Mouse (Mus musculus): ENCODE results near the gene Olfr71. TPM values are rescaled to one million over a fixed set of nuclear protein-coding genes. Genes with fewer than 3 reads are reported as not detected.

The Olfr71 gene
- polyA plus RNA-seq, 1 experiment from 2014 or later, result not detected

- Histone ChIP-seq H3K4me1 (ENCODE audit: control insufficient read depth, insufficient read depth, low read length) (peaks cover 3% of the 10 kb centered on the region; the same call in 1 of the 2 replicates), H3K9me3 (replicated peaks; ENCODE audit: control insufficient read depth, low read length) (no peaks in the 10 kb centered on the region), H3K27ac (ENCODE audit: low read depth, low read length) (peak within 1 kb of the TSS; percentile 80), H3K4me3 (ENCODE audit: low read depth, low read length) (peak within 1 kb of the TSS; percentile 87), H3K4me2 (peak within 1 kb of the TSS; percentile 89), H3K27me3 (ENCODE audit: control insufficient read depth, insufficient read depth, low read length) (peaks cover 8% of the 10 kb centered on the region), H3K36me3 (ENCODE audit: control insufficient read depth, insufficient read depth, low read length) (no peaks in the 10 kb centered on the region), H3K9ac (ENCODE audit: low read depth, low read length) (peak within 1 kb of the TSS; percentile 87)
- peak; percentile 93 for ATAC-seq (replicated peaks; ENCODE audit: insufficient number of reproducible peaks, low FRiP score, low TSS enrichment)
- WGBS (ENCODE audit: insufficient replicate concordance), result 2% methylated on average over 34 of the region's 34 CpGs
These were observed 53.5 kb downstream of the Olfr71 start, which contains the start of gene Hint2 for GRCm38 (mm10) chr4:43656339-43657109. Gene Hint2 (minus strand): TSS chr4:43656466.

- Histone ChIP-seq H3K9me3 (replicated peaks; ENCODE audit: control insufficient read depth, low read length) (no peaks in the 10 kb centered on the region), H3K27ac (ENCODE audit: low read depth, low read length) (peak overlapping the region; percentile 80), H3K9ac (ENCODE audit: low read depth, low read length) (peak overlapping the region; percentile 87), H3K4me2 (peak overlapping the region; percentile 89), H3K36me3 (ENCODE audit: control insufficient read depth, insufficient read depth, low read length) (no peaks in the 10 kb centered on the region), H3K4me1 (ENCODE audit: control insufficient read depth, insufficient read depth, low read length) (peaks cover 3% of the 10 kb centered on the region; the same call in 1 of the 2 replicates), H3K4me3 (ENCODE audit: low read depth, low read length) (peak overlapping the region; percentile 87), H3K27me3 (ENCODE audit: control insufficient read depth, insufficient read depth, low read length) (peaks cover 5% of the 10 kb centered on the region)
- WGBS (ENCODE audit: insufficient replicate concordance), result 8% methylated on average over 34 of the region's 34 CpGs
- peak; percentile 37 for ATAC-seq (replicated peaks; ENCODE audit: insufficient number of reproducible peaks, low FRiP score, low TSS enrichment)
These were observed 54.3 kb downstream of the Olfr71 start for GRCm38 (mm10) chr4:43655656-43656338.

Other genes with a start within 250 kb of the Olfr71 start
- gene Sit1, start 226.5 kb downstream of the Olfr71 start, polyA plus RNA-seq (2014; fragmentation: Nextera tagmentation; extraction: Ambion mirVana), result not detected in 2 replicates
- 73.6 and 75.8 TPM in 2 replicates for gene Ccdc107, start 217.4 kb downstream of the Olfr71 start, polyA plus RNA-seq (2014; fragmentation: Nextera tagmentation; extraction: Ambion mirVana)
- 34.2 and 35.7 TPM in 2 replicates for gene Arhgef39, start 210.6 kb downstream of the Olfr71 start, polyA plus RNA-seq (2014; fragmentation: Nextera tagmentation; extraction: Ambion mirVana)
- 1.7 and 3.2 TPM in 2 replicates for gene Car9, start 203.3 kb downstream of the Olfr71 start, polyA plus RNA-seq (2014; fragmentation: Nextera tagmentation; extraction: Ambion mirVana)
- 155 and 162 TPM in 2 replicates for gene Tpm2, start 186.5 kb downstream of the Olfr71 start, polyA plus RNA-seq (2014; fragmentation: Nextera tagmentation; extraction: Ambion mirVana)
- 59.7 and 77.1 TPM in 2 replicates for gene Creb3, start 147.9 kb downstream of the Olfr71 start, polyA plus RNA-seq (2014; fragmentation: Nextera tagmentation; extraction: Ambion mirVana)
- 74.2 and 86.2 TPM in 2 replicates for gene Tln1, start 147.6 kb downstream of the Olfr71 start, polyA plus RNA-seq (2014; fragmentation: Nextera tagmentation; extraction: Ambion mirVana)
- 20.1 and 32.5 TPM in 2 replicates for gene Rgp1, start 131.5 kb downstream of the Olfr71 start, polyA plus RNA-seq (2014; fragmentation: Nextera tagmentation; extraction: Ambion mirVana)
- 14.3 and 18.4 TPM in 2 replicates for gene Gba2, start 131.4 kb downstream of the Olfr71 start, polyA plus RNA-seq (2014; fragmentation: Nextera tagmentation; extraction: Ambion mirVana)
- not detected in 2 replicates for gene Msmp, start 125.8 kb downstream of the Olfr71 start, polyA plus RNA-seq (2014; fragmentation: Nextera tagmentation; extraction: Ambion mirVana)
- gene Npr2, start 78.3 kb downstream of the Olfr71 start, polyA plus RNA-seq (2014; fragmentation: Nextera tagmentation; extraction: Ambion mirVana), result 7.2 and 7.8 TPM in 2 replicates
- gene Spag8, start 56.7 kb downstream of the Olfr71 start, polyA plus RNA-seq (2014; fragmentation: Nextera tagmentation; extraction: Ambion mirVana), result 0.29 and 0.38 TPM in 2 replicates
- gene Hint2, start 53.8 kb downstream of the Olfr71 start, polyA plus RNA-seq (2014; fragmentation: Nextera tagmentation; extraction: Ambion mirVana), result 128 and 131 TPM in 2 replicates
- 2.7 and 3.3 TPM in 2 replicates for gene Tmem8b, start 41.3 kb downstream of the Olfr71 start, polyA plus RNA-seq (2014; fragmentation: Nextera tagmentation; extraction: Ambion mirVana)
- 3.4 and 3.9 TPM in 2 replicates for gene Fam221b, start 41.1 kb downstream of the Olfr71 start, polyA plus RNA-seq (2014; fragmentation: Nextera tagmentation; extraction: Ambion mirVana)
- gene Olfr70, start 9.4 kb downstream of the Olfr71 start, polyA plus RNA-seq (2014; fragmentation: Nextera tagmentation; extraction: Ambion mirVana), result not detected in 2 replicates
- gene Hrct1, start 16.9 kb upstream of the Olfr71 start, polyA plus RNA-seq (2014; fragmentation: Nextera tagmentation; extraction: Ambion mirVana), result 0.59 and 0.99 TPM in 2 replicates
- 0.16 and 0.24 TPM in 2 replicates for gene Spaar, start 19.8 kb upstream of the Olfr71 start, polyA plus RNA-seq (2014; fragmentation: Nextera tagmentation; extraction: Ambion mirVana)
- not detected in 2 replicates for gene Olfr159, start 60.8 kb upstream of the Olfr71 start, polyA plus RNA-seq (2014; fragmentation: Nextera tagmentation; extraction: Ambion mirVana)
- gene Olfr156, start 113.6 kb upstream of the Olfr71 start, polyA plus RNA-seq (2014; fragmentation: Nextera tagmentation; extraction: Ambion mirVana), result not detected in 2 replicates
- 0.03 TPM in 2 replicates for gene Olfr157, start 129.9 kb upstream of the Olfr71 start, polyA plus RNA-seq (2014; fragmentation: Nextera tagmentation; extraction: Ambion mirVana)
- gene Olfr155, start 141.3 kb upstream of the Olfr71 start, polyA plus RNA-seq (2014; fragmentation: Nextera tagmentation; extraction: Ambion mirVana), result not detected in 2 replicates
- gene Reck, start 165.3 kb upstream of the Olfr71 start, polyA plus RNA-seq (2014; fragmentation: Nextera tagmentation; extraction: Ambion mirVana), result 11.8 and 13.6 TPM in 2 replicates
- 112 and 136 TPM in 2 replicates for gene Glipr2, start 247.1 kb upstream of the Olfr71 start, polyA plus RNA-seq (2014; fragmentation: Nextera tagmentation; extraction: Ambion mirVana)

All from heart, embryonic 11.5 days (tissue).